Mouse (Mus musculus) c-Kit-positive CD71-positive TER-119-positive erythroid progenitor cells, embryonic 14.5 days (primary cell): ENCODE results near the gene Spata31d1c.

Experiments
- DNase-seq: peaks from one replicate; pipeline ENCODE4 v3.0.0-alpha.2; 2013; ENCODE audit warnings: low spot score

Spata31d1c gene

DNA sequence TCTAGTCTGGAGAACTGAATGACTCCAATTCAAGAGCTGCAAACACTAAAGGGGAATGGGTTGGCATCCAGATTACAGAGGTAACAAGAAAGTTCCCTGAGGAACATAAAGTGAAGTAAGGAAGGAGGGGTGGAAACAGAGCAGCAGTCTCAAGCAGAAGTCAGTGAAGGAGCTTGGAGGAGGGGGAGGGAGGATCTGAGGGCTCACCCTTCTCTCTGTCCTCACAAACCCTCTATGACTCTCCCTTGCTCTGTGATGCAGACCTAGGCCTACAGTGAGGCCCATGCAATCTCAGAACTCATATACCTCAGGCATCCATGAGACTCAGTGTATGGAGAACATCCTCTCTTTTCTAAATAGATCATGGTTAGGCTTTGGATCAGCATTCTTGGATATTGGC is at the start of gene Spata31d1c:
Spata31d1c (plus strand) TSS at position 301 of the 400 bp plus-strand sequence.
- no peak for DNase-seq

DNA sequence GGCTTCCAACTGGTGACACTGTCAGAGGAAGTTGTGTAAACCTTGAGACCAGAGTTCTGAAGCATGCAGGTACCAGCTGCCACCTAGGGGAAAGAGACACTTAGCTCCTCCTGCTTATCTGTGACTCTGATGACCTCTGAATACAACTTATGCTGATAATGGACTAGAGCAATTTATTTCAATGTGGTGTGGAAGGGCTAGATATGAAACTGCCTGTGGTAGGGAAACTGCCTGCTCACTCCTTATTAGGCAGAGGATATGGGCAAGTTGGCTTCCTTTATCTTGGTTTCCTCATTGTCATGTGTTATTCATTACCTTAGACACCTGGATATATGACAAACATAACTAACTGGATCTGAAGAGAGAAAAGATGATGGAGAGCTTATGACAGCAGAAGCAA is 44.0 kb upstream of the Spata31d1c start:
- DNase-seq = peak; percentile 52

DNA sequence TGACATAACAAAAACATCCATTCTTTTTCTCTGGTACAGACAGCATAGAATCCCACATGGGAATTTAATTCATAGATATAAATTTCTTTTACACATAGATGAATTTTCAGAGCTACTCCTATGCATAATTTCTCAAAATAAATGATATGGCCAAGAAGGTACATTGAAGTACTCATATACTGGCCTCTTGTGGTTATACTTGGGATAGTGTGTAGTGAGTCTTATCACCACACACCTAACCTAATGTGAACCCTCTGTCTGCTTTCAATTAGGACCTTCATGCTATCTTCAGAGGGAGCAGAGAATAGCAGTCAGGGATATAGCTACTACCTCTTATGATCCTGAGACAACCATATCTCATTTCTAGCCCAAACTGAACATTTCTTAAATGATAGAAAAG is 27.4 kb upstream of the Spata31d1c start:
- DNase-seq = peak; percentile 11

DNA sequence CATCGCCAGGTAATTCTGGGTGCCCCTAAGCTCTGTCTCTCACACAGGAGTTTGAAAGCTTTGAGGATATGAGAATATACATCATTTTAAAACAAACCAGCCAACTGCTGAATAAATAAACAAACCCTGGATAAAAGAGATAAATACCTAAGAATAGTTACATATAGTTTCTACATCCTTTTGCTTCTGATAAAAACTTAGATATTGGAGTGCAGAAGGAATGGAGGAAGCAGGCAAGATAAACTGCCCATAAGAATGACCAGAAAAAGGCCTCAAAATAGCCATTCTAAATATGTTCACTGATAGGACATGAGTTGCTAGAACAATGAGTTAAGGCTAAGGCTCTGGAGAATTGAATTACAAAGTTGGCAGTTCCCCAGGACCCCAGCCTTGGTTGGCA is 26.1 kb upstream of the Spata31d1c start:
- no peak for DNase-seq

DNA sequence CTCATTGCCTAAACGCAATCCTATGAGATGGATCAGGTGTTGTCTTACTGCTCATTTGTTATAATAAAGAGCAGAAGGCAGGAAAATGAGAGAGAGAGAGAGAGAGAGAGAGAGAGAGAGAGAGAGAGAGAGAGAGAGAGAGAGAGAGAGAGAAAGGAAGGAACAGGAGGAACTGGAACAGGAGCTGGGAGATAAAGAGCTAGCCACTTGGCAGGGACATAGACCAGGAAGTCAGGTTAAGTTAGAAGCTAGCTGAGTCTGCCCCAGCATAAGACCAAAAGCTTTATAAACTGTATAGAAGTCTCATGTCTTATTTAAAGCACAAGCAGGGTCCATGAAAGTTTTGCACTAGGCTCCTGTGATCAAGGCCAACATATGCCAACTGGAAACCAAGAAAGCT is 24.9 kb upstream of the Spata31d1c start:
- DNase-seq = no peak

DNA sequence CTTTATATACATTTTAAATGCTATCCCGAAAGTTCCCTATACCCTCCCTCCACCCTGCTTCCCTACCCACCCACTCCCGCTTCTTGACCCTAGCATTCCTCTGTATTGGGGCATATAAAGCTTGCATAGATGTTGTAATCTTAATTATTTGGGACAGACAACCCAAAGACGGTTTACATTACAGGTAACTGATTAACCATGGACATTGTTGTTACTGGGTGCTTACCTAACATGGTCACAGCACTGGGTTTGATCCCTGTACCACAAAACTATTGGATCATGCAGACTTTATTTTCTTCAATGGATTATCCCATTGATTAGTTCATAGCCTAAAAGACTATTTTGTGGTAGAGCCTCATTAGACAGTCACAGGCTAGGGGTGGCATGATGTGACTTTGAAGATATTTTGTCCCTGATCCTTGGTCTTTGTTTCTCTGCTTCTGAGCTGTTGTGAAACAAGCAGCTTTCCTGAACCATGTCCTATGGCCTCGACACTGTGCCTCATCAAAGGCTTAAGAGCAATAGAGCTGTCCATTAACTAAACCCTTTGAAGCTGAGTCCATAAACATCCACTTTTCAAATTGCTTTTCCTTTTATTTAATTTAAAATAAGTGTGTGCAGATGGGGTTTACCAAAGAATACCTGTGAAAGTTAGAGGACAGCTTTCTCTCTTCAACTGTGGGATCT is 21.7 kb upstream of the Spata31d1c start:
- no peak for DNase-seq

DNA sequence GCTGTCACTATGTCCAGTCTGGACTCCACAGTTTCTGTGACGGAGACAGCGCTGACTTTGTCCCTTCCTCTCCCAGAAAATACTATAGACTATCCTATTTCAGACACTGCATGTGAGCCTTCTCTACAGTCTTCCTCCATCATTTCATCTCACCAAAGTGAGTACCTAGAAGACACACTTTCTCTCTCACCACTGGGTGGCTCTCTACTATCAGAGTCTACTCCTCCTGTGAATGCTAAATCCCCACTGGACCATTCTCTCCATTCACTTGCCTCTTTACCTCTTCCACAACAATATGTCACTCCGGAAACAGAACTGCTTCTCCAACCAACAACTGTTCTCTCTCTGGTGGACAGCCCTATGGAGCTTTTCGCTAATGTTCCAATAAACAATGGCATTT is 2.2 kb downstream of the Spata31d1c start:
- DNase-seq = peak; percentile 16

DNA sequence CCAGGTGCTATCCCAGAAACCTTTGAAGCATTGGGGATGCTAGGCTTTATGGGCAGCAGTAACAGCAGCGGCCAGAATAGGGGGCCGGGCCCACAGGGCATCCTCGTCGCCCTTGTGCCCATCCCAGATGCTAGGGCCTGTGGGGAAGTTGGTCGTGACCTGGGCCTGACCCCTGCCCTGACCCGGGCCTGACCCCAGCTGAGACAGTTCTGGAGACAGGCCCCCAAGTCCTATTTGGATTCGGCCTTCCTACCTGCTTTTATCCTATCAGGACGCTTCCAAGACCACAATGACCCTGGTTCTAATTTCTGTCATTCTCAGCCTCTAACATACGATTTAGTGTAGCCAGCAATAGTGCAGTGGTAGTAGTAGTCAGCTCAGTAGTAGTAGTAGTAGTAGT is 19.8 kb downstream of the Spata31d1c start, which contains the start of gene Prss47:
Prss47 (minus strand) TSS at position 101 of the 400 bp plus-strand sequence.
- DNase-seq = no peak

DNA sequence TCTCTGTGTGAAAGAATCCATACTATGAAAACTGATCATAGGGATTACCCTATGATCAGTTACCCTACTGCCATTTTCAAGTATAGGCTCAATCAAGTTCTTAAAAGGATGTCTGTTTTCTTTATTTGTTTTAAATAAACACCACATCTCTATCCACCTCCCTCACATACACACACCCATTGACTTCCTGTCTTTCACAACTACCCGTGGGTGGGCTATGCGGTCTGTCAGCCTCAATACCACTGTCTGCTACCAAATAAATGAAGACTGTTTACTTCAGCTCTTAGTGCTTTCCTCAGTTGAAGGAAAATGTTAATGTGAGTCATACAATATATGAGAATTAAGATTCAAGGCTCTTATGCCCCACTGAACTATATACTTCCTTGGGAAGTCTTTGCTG is 37.1 kb downstream of the Spata31d1c start:
- no peak for DNase-seq
